Mouse (Mus musculus): ENCODE results near the gene Hao2. TPM values are rescaled to one million over a fixed set of nuclear protein-coding genes. Genes with fewer than 3 reads are reported as not detected.

Gene Hao2
- polyA plus RNA-seq, 1 experiment from 2014 or later: 34.3 TPM

- H3K36me3 ChIP-seq: no peaks in the 10 kb centered on the region
- no peaks in the 10 kb centered on the region for H3K9me3 ChIP-seq
- no peak for ATAC-seq
- 78% methylated on average over 6 of the region's 6 CpGs for WGBS
- no peak overlapping the region for H3K4me2 ChIP-seq (replicated peaks)
- H3K27ac ChIP-seq: no peak overlapping the region
- no peaks in the 10 kb centered on the region for H3K4me1 ChIP-seq (replicated peaks)
- no peaks in the 10 kb centered on the region for H3K27me3 ChIP-seq (replicated peaks)
- H3K9ac ChIP-seq: no peak overlapping the region
- no peak overlapping the region for H3K4me3 ChIP-seq (replicated peaks)
Measured at GRCm38 (mm10) chr3:98913591-98913990, 20.6 kb upstream of the Hao2 start.

GRCm38 (mm10) chr3:98897606-98898005, 4.6 kb upstream of the Hao2 start:
- Histone ChIP-seq H3K4me2 (replicated peaks) (no peak overlapping the region), H3K9me3 (no peaks in the 10 kb centered on the region), H3K9ac (no peak overlapping the region), H3K4me1 (replicated peaks) (no peaks in the 10 kb centered on the region), H3K36me3 (no peaks in the 10 kb centered on the region), H3K27me3 (replicated peaks) (no peaks in the 10 kb centered on the region), H3K4me3 (replicated peaks) (no peak overlapping the region), H3K27ac (no peak overlapping the region)
- no peak for ATAC-seq
- WGBS: 87% methylated on average over 2 of the region's 2 CpGs

GRCm38 (mm10) chr3:98895071-98895601, 2.1 kb upstream of the Hao2 start:
- Histone ChIP-seq H3K9me3 (no peaks in the 10 kb centered on the region), H3K27me3 (replicated peaks) (no peaks in the 10 kb centered on the region), H3K9ac (no peak overlapping the region), H3K4me1 (replicated peaks) (no peaks in the 10 kb centered on the region), H3K36me3 (no peaks in the 10 kb centered on the region), H3K4me2 (replicated peaks) (no peak overlapping the region), H3K4me3 (replicated peaks) (no peak overlapping the region), H3K27ac (no peak overlapping the region)
- ATAC-seq: peak; percentile 29
- WGBS: 41% methylated on average over 10 of the region's 10 CpGs

- ATAC-seq: no peak
- Histone ChIP-seq H3K27me3 (replicated peaks) (no peaks in the 10 kb centered on the region), H3K4me3 (replicated peaks) (no peak overlapping the region), H3K4me1 (replicated peaks) (no peaks in the 10 kb centered on the region), H3K4me2 (replicated peaks) (no peak overlapping the region), H3K9me3 (no peaks in the 10 kb centered on the region), H3K9ac (no peak overlapping the region), H3K36me3 (no peaks in the 10 kb centered on the region), H3K27ac (no peak overlapping the region)
- WGBS: 78% methylated on average over 4 of the region's 4 CpGs
Measured at GRCm38 (mm10) chr3:98890430-98890829, 2.6 kb downstream of the Hao2 start.

GRCm38 (mm10) chr3:98888206-98888605, 4.8 kb downstream of the Hao2 start:
- Histone ChIP-seq H3K4me2 (replicated peaks) (no peak overlapping the region), H3K27ac (no peak overlapping the region), H3K4me1 (replicated peaks) (no peaks in the 10 kb centered on the region), H3K27me3 (replicated peaks) (no peaks in the 10 kb centered on the region), H3K9me3 (no peaks in the 10 kb centered on the region), H3K36me3 (no peaks in the 10 kb centered on the region), H3K9ac (no peak overlapping the region), H3K4me3 (replicated peaks) (no peak overlapping the region)
- WGBS: 65% methylated on average over 2 of the region's 2 CpGs
- ATAC-seq: no peak

GRCm38 (mm10) chr3:98880831-98881230, 12.2 kb downstream of the Hao2 start:
- WGBS: 84% methylated on average over 2 of the region's 2 CpGs
- H3K27ac ChIP-seq: no peak overlapping the region
- ATAC-seq: no peak

GRCm38 (mm10) chr3:98880216-98880615, 12.8 kb downstream of the Hao2 start:
- Histone ChIP-seq H3K4me2 (replicated peaks) (no peak overlapping the region), H3K27ac (no peak overlapping the region), H3K36me3 (no peaks in the 10 kb centered on the region), H3K27me3 (replicated peaks) (no peaks in the 10 kb centered on the region), H3K4me3 (replicated peaks) (no peak overlapping the region), H3K4me1 (replicated peaks) (no peaks in the 10 kb centered on the region), H3K9me3 (no peaks in the 10 kb centered on the region), H3K9ac (no peak overlapping the region)
- ATAC-seq: no peak
- 82% methylated on average over 6 of the region's 6 CpGs for WGBS

More at GRCm38 (mm10) chr3:98880831-98881230, 12.2 kb downstream of the Hao2 start:
- Histone ChIP-seq H3K9ac (no peak overlapping the region), H3K4me3 (replicated peaks) (no peak overlapping the region), H3K4me2 (replicated peaks) (no peak overlapping the region), H3K27me3 (replicated peaks) (no peaks in the 10 kb centered on the region), H3K36me3 (no peaks in the 10 kb centered on the region), H3K4me1 (replicated peaks) (no peaks in the 10 kb centered on the region), H3K9me3 (no peaks in the 10 kb centered on the region)

GRCm38 (mm10) chr3:98868219-98868618, 24.8 kb downstream of the Hao2 start:
- no peaks in the 10 kb centered on the region for H3K4me1 ChIP-seq (replicated peaks)
- H3K9me3 ChIP-seq: no peaks in the 10 kb centered on the region
- H3K9ac ChIP-seq: no peak overlapping the region
- ATAC-seq: no peak
- H3K27ac ChIP-seq: no peak overlapping the region
- H3K36me3 ChIP-seq: no peaks in the 10 kb centered on the region
- no peaks in the 10 kb centered on the region for H3K27me3 ChIP-seq (replicated peaks)
- no peak overlapping the region for H3K4me2 ChIP-seq (replicated peaks)
- WGBS: 76% methylated on average over 2 of the region's 2 CpGs
- H3K4me3 ChIP-seq (replicated peaks): no peak overlapping the region

GRCm38 (mm10) chr3:98862800-98863199, 30.2 kb downstream of the Hao2 start:
- WGBS: 94% methylated on average over 1 of the region's 1 CpGs
- no peak for ATAC-seq
- no peaks in the 10 kb centered on the region for H3K27me3 ChIP-seq (replicated peaks)
- H3K9ac ChIP-seq: no peak overlapping the region
- no peaks in the 10 kb centered on the region for H3K9me3 ChIP-seq
- no peaks in the 10 kb centered on the region for H3K4me1 ChIP-seq (replicated peaks)
- H3K27ac ChIP-seq: no peak overlapping the region
- no peak overlapping the region for H3K4me3 ChIP-seq (replicated peaks)
- H3K36me3 ChIP-seq: no peaks in the 10 kb centered on the region
- H3K4me2 ChIP-seq (replicated peaks): no peak overlapping the region

GRCm38 (mm10) chr3:98859576-98859975, 33.5 kb downstream of the Hao2 start, which contains the start of gene Hsd3b1:
TSS of gene Hsd3b1 (minus strand) at chr3:98859794.
- Histone ChIP-seq H3K27ac (no peak within 1 kb of the TSS), H3K4me3 (replicated peaks) (no peak within 1 kb of the TSS), H3K4me1 (replicated peaks) (0 out of 2 replicates have a peak, but pooled peaks cover 4% of the 10 kb centered on the region), H3K36me3 (no peaks in the 10 kb centered on the region), H3K4me2 (replicated peaks) (no peak within 1 kb of the TSS), H3K9me3 (no peaks in the 10 kb centered on the region), H3K27me3 (replicated peaks) (no peaks in the 10 kb centered on the region), H3K9ac (no peak within 1 kb of the TSS)
- 68% methylated on average over 3 of the region's 3 CpGs for WGBS
- 0 out of 2 replicates have a peak, but pooled peaks have one; percentile 44 for ATAC-seq

- no peak for ATAC-seq
- H3K27ac ChIP-seq: no peak overlapping the region
- H3K36me3 ChIP-seq: no peaks in the 10 kb centered on the region
- H3K4me1 ChIP-seq (replicated peaks): 0 out of 2 replicates have a peak, but pooled peaks cover 4% of the 10 kb centered on the region
- no peak overlapping the region for H3K4me2 ChIP-seq (replicated peaks)
- 73% methylated on average over 2 of the region's 2 CpGs for WGBS
- no peak overlapping the region for H3K9ac ChIP-seq
- no peak overlapping the region for H3K4me3 ChIP-seq (replicated peaks)
- H3K9me3 ChIP-seq: no peaks in the 10 kb centered on the region
- H3K27me3 ChIP-seq (replicated peaks): no peaks in the 10 kb centered on the region
Measured at GRCm38 (mm10) chr3:98858051-98858450, 35.0 kb downstream of the Hao2 start.

GRCm38 (mm10) chr3:98856892-98857291, 36.1 kb downstream of the Hao2 start:
- no peak overlapping the region for H3K9ac ChIP-seq
- no peak overlapping the region for H3K27ac ChIP-seq
- no peaks in the 10 kb centered on the region for H3K27me3 ChIP-seq (replicated peaks)
- 25% methylated on average over 1 of the region's 1 CpGs for WGBS
- H3K36me3 ChIP-seq: no peaks in the 10 kb centered on the region
- no peak overlapping the region for H3K4me3 ChIP-seq (replicated peaks)
- no peak for ATAC-seq
- no peak overlapping the region for H3K4me2 ChIP-seq (replicated peaks)
- H3K9me3 ChIP-seq: no peaks in the 10 kb centered on the region
- H3K4me1 ChIP-seq (replicated peaks): 0 out of 2 replicates have a peak, but pooled peaks cover 4% of the 10 kb centered on the region

- Histone ChIP-seq H3K27ac (no peak overlapping the region), H3K36me3 (no peaks in the 10 kb centered on the region), H3K4me1 (replicated peaks) (0 out of 2 replicates have a peak, but pooled peaks cover 4% of the 10 kb centered on the region), H3K27me3 (replicated peaks) (no peaks in the 10 kb centered on the region), H3K9ac (no peak overlapping the region), H3K4me3 (replicated peaks) (no peak overlapping the region), H3K9me3 (no peaks in the 10 kb centered on the region), H3K4me2 (replicated peaks) (no peak overlapping the region)
- peak; percentile 67 for ATAC-seq
- WGBS: 61% methylated on average over 3 of the region's 3 CpGs
Measured at GRCm38 (mm10) chr3:98855160-98855559, 37.9 kb downstream of the Hao2 start.

All from intestine, embryonic 15.5 days (tissue).